Mouse (Mus musculus) myocyte (in vitro differentiated cells): ENCODE measurements around the gene Col4a6. TPM values are rescaled to one million over a fixed set of nuclear protein-coding genes. Genes with fewer than 3 reads are reported as not detected.
A peak's percentile ranks its signal among the peaks of the same experiment; 100 is the strongest.

Experiments used
- H3K27me3 ChIP-seq: one replicate; pipeline ENCODE4 v1.6.1; 2011; ENCODE audit not compliant: control insufficient read depth, insufficient read depth, insufficient read length
- H3K36me3 ChIP-seq: one replicate; pipeline ENCODE4 v1.6.1; 2011; ENCODE audit not compliant: control insufficient read depth, insufficient read depth
- H3K4me2 ChIP-seq: one replicate; pipeline ENCODE4 v1.6.1; 2011; ENCODE audit warnings: low read depth, control low read depth
- H3K4me3 ChIP-seq: one replicate; pipeline ENCODE4 v1.5.1; 2011; ENCODE audit warnings: mild to moderate bottlenecking, control low read depth, moderate library complexity
- H3K79me2 ChIP-seq: one replicate; pipeline ENCODE4 v1.6.1; 2011; ENCODE audit not compliant: control insufficient read depth, insufficient read depth
- H3ac ChIP-seq: one replicate; pipeline ENCODE4 v1.6.1; 2011; ENCODE audit not compliant: control insufficient read depth, insufficient read length
- CEBPB ChIP-seq: IDR thresholded peaks from 2 replicates; pipeline ENCODE4 v1.6.1; 2011; ENCODE audit warnings: mild to moderate bottlenecking, moderate library complexity; ENCODE audit not compliant: poor library complexity, insufficient read depth, severe bottlenecking
- E2F4 ChIP-seq: IDR thresholded peaks from one replicate; pipeline ENCODE4 v1.6.1; 2011; ENCODE audit warnings: mild to moderate bottlenecking, control low read depth, moderate library complexity; ENCODE audit not compliant: insufficient read depth
- MAX ChIP-seq: IDR thresholded peaks from one replicate; pipeline ENCODE4 v1.6.1; 2011; ENCODE audit warnings: low read depth, mild to moderate bottlenecking, control low read depth
- MYOD1 ChIP-seq, 3 experiments: IDR thresholded peaks; one replicate each; pipeline ENCODE4 v1.6.1; 2011; ENCODE audit warnings: control low read depth in 2 of 3, low read depth in 2 of 3, mild to moderate bottlenecking in 2 of 3, moderate library complexity in 1 of 3; ENCODE audit not compliant: insufficient read length in 2 of 3, control insufficient read depth in 1 of 3
- MYOG ChIP-seq, 3 experiments: IDR thresholded peaks; one replicate each; pipeline ENCODE4 v1.6.1; 2011; ENCODE audit warnings: control low read depth in 2 of 3, low read depth in 2 of 3, mild to moderate bottlenecking in 2 of 3; ENCODE audit not compliant: insufficient read length in 2 of 3, control insufficient read depth in 1 of 3, insufficient read depth in 1 of 3
- POLR2A ChIP-seq: IDR thresholded peaks from one replicate; pipeline ENCODE4 v1.6.1; 2011; ENCODE audit warnings: low read depth, mild to moderate bottlenecking, control low read depth, moderate library complexity; ENCODE audit not compliant: insufficient read length
- POLR2AphosphoS2 ChIP-seq: IDR thresholded peaks from one replicate; pipeline ENCODE4 v1.6.1; 2011; ENCODE audit warnings: low read depth, control low read depth; ENCODE audit not compliant: insufficient read length
- REST ChIP-seq: IDR thresholded peaks from one replicate; pipeline ENCODE4 v1.6.1; 2011; ENCODE audit warnings: mild to moderate bottlenecking, control low read depth, moderate library complexity; ENCODE audit not compliant: insufficient read depth, insufficient read length
- SRF ChIP-seq: IDR thresholded peaks from one replicate; pipeline ENCODE4 v1.6.1; 2011; ENCODE audit warnings: low read depth; ENCODE audit not compliant: control insufficient read depth, insufficient read length
- TCF12 ChIP-seq: IDR thresholded peaks from one replicate; pipeline ENCODE4 v1.6.1; 2011; ENCODE audit warnings: mild to moderate bottlenecking, control low read depth; ENCODE audit not compliant: poor library complexity, insufficient read depth, severe bottlenecking
- TCF3 ChIP-seq: IDR thresholded peaks from one replicate; pipeline ENCODE4 v1.6.1; 2011; ENCODE audit warnings: low read depth, control low read depth; ENCODE audit not compliant: insufficient read length
- USF1 ChIP-seq: IDR thresholded peaks from one replicate; pipeline ENCODE4 v1.6.1; 2011; ENCODE audit warnings: low read depth, mild to moderate bottlenecking, control low read depth, moderate library complexity
- polyA plus RNA-seq: library from polyadenylated mRNA; unstranded; fragments of >200 nt; fragmentation: generic; extraction: Trizol; gene quantifications from one replicate; pipeline ENCODE4 v1.2.1, GENCODE M21; 2012; ENCODE audit warnings: missing spikeins

Col4a6 gene
- polyA plus RNA-seq, result 0.01 TPM

GRCm38 (mm10) chrX:141473470-141474302 is at the start of gene Col4a6:
TSS of gene Col4a6 (minus strand) at chrX:141474076.
- TF ChIP-seq SRF (no peak), MYOG (IDR thresholded peaks at IDR 0.05; ENCODE audit: control insufficient read depth in 1 of 3, insufficient read depth in 1 of 3, insufficient read length in 2 of 3, low read depth in 2 of 3) (no peak), POLR2AphosphoS2 (no peak), USF1 (no peak), REST (no peak), MAX (no peak), MYOD1 (IDR thresholded peaks at IDR 0.05; ENCODE audit: control insufficient read depth in 1 of 3, insufficient read length in 2 of 3, low read depth in 2 of 3) (no peak), TCF3 (no peak), CEBPB (no peak), TCF12 (no peak), POLR2A (no peak), E2F4 (no peak)
- no peaks in the 10 kb centered on the region for H3K79me2 ChIP-seq
- H3K27me3 ChIP-seq, result no peaks in the 10 kb centered on the region
- peak within 1 kb of the TSS; percentile 51 for H3K4me3 ChIP-seq
- no peak within 1 kb of the TSS for H3ac ChIP-seq
- peak within 1 kb of the TSS; percentile 76 for H3K4me2 ChIP-seq
- no peaks in the 10 kb centered on the region for H3K36me3 ChIP-seq

- Histone ChIP-seq H3K36me3 (no peaks in the 10 kb centered on the region), H3K4me3 (no peak overlapping the region), H3ac (no peak overlapping the region), H3K79me2 (no peaks in the 10 kb centered on the region), H3K27me3 (no peaks in the 10 kb centered on the region), H3K4me2 (no peak overlapping the region)
- TF ChIP-seq USF1 (no peak), TCF12 (no peak), SRF (no peak)
These were observed 29.2 kb upstream of the Col4a6 start for GRCm38 (mm10) chrX:141503125-141503524.

GRCm38 (mm10) chrX:141494545-141494944 is 20.7 kb upstream of the Col4a6 start:
- no peaks in the 10 kb centered on the region for H3K27me3 ChIP-seq
- H3ac ChIP-seq, result no peak overlapping the region
- no peak overlapping the region for H3K4me3 ChIP-seq
- no peak for TF ChIP-seq SRF
- TF ChIP-seq USF1, result no peak
- no peak for TF ChIP-seq MYOG (IDR thresholded peaks at IDR 0.05; ENCODE audit: control insufficient read depth in 1 of 3, insufficient read depth in 1 of 3, insufficient read length in 2 of 3, low read depth in 2 of 3)
- TF ChIP-seq TCF3, result no peak
- TF ChIP-seq TCF12, result no peak
- no peak for TF ChIP-seq CEBPB
- no peak for TF ChIP-seq POLR2AphosphoS2
- TF ChIP-seq MAX, result no peak
- TF ChIP-seq REST, result no peak
- no peak for TF ChIP-seq POLR2A
- H3K79me2 ChIP-seq, result no peaks in the 10 kb centered on the region
- H3K4me2 ChIP-seq, result no peak overlapping the region
- no peaks in the 10 kb centered on the region for H3K36me3 ChIP-seq

GRCm38 (mm10) chrX:141475566-141476327 is 1.9 kb upstream of the Col4a6 start:
- TF ChIP-seq CEBPB, result no peak
- TF ChIP-seq REST, result no peak
- no peak for TF ChIP-seq TCF12
- TF ChIP-seq E2F4, result no peak
- Histone ChIP-seq H3K27me3 (no peaks in the 10 kb centered on the region), H3K4me3 (peak overlapping the region; percentile 51), H3ac (no peak overlapping the region), H3K79me2 (no peaks in the 10 kb centered on the region), H3K36me3 (no peaks in the 10 kb centered on the region), H3K4me2 (peak overlapping the region; percentile 76)

- H3K36me3 ChIP-seq, result no peaks in the 10 kb centered on the region
- peak within 1 kb of the TSS; percentile 51 for H3K4me3 ChIP-seq
- no peaks in the 10 kb centered on the region for H3K27me3 ChIP-seq
- H3K4me2 ChIP-seq, result peak within 1 kb of the TSS; percentile 76
- TF ChIP-seq MYOG (IDR thresholded peaks at IDR 0.05; ENCODE audit: control insufficient read depth in 1 of 3, insufficient read depth in 1 of 3, insufficient read length in 2 of 3, low read depth in 2 of 3) (no peak), MYOD1 (IDR thresholded peaks at IDR 0.05; ENCODE audit: control insufficient read depth in 1 of 3, insufficient read length in 2 of 3, low read depth in 2 of 3) (no peak), SRF (no peak), USF1 (no peak), CEBPB (no peak)
- H3K79me2 ChIP-seq, result no peaks in the 10 kb centered on the region
- H3ac ChIP-seq, result no peak within 1 kb of the TSS
These were observed 1.2 kb upstream of the Col4a6 start, which contains the start of gene Col4a5 for GRCm38 (mm10) chrX:141475110-141475509. TSS of gene Col4a5 (plus strand) at chrX:141475385.
